Mouse (Mus musculus) heart, adult 2 months (tissue): ENCODE measurements around the gene Tmem221.

Experiments
- CTCF ChIP-seq: fragments of 200-600 bp; IDR thresholded peaks from 2 replicates; pipeline ENCODE4 v1.8.1; 2022; ENCODE audit warnings: antibody characterized with exemption, mild to moderate bottlenecking, moderate library complexity
- EP300 ChIP-seq: fragments of 200-500 bp; IDR thresholded peaks from 2 replicates; pipeline ENCODE4 v1.6.1; 2011; ENCODE audit warnings: low read depth, low read length, control low read depth; ENCODE audit not compliant: insufficient read depth
- POLR2A ChIP-seq: fragments of 200-500 bp; IDR thresholded peaks from 2 replicates; pipeline ENCODE4 v1.6.1; 2011; ENCODE audit warnings: mild to moderate bottlenecking, low read depth, low read length, control low read depth; ENCODE audit not compliant: insufficient read depth

DNA sequence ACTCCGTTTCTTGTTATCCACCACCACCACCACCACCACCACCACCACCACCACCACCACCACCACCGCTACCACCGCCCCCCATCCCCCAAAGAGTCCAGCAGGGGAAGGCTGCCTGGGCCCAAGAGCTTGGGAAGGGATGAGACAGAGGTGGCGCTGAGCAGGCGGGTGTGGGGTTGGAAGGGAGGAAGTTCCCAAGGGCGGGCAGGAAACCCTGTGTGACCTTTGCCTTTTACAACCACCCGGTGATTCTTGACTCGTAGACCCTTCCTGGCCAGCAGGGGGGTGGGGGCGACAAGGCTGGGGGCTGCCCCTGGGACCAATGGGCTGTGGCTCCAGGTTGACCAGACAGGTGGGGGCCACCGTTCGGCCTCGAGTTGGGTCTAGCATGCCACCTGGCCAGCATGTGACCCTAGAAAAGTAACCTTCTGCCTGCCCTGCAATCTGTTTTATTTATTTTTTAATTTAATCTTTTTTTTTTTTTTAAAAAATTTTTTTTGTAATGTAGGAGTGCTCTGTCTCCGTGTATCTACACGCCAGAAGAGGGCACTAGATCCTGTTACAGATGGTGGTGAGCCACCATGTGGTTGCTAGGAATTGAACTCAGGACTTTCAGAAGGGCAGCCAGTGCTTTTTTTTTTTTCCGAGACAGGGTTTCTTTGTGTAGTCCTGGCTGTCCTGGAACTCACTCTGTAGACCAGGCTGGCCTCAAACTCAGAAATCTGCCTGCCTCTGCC is 45.5 kb downstream of the Tmem221 start:
- TF ChIP-seq CTCF: peak; percentile 40
- no peak for TF ChIP-seq POLR2A
- no peak for TF ChIP-seq EP300
